Mouse (Mus musculus) MEL (cell line): ENCODE measurements around the gene Parm1. TPM values are rescaled to one million over a fixed set of nuclear protein-coding genes. Genes with fewer than 3 reads are reported as not detected.

Experiments used
- DNase-seq: peaks from one replicate; pipeline ENCODE4 v3.0.0; 2011; ENCODE audit warnings: low read depth, low spot score
- H3K27ac ChIP-seq: 2 replicates; pipeline ENCODE4 v1.5.1; 2012; ENCODE audit warnings: low read depth, mild to moderate bottlenecking, control low read depth, low read length, moderate library complexity; ENCODE audit not compliant: control insufficient read depth
- H3K27me3 ChIP-seq, 2 experiments: fragments of 150-350 bp in 1 of 2; sonication (generic) in 1 of 2; 2 replicates each; pipeline ENCODE4 v1.6.1; 2012; ENCODE audit warnings: low read length in 2 of 2, mild to moderate bottlenecking in 2 of 2, improper control_type of control experiment in 1 of 2, moderate library complexity in 1 of 2; ENCODE audit not compliant: insufficient read depth in 2 of 2, control insufficient read depth in 1 of 2
- H3K36me3 ChIP-seq, 2 experiments: 2 replicates each; pipeline ENCODE4 v1.6.1; 2012 to 2014; ENCODE audit warnings: low read length in 2 of 2, improper control_type of control experiment in 1 of 2, inconsistent platforms in 1 of 2, mild to moderate bottlenecking in 1 of 2; ENCODE audit not compliant: insufficient read depth in 2 of 2, control insufficient read depth in 1 of 2
- H3K4me1 ChIP-seq, 2 experiments: fragments of 150-350 bp in 1 of 2; sonication (generic) in 1 of 2; 2 replicates each; pipeline ENCODE4 v1.6.1; 2012; ENCODE audit warnings: low read length in 2 of 2, improper control_type of control experiment in 1 of 2, mild to moderate bottlenecking in 1 of 2; ENCODE audit not compliant: insufficient read depth in 2 of 2, control insufficient read depth in 1 of 2
- H3K4me3 ChIP-seq, 2 experiments: fragments of 150-350 bp in 1 of 2; sonication (generic) in 1 of 2; 2 replicates each; pipeline ENCODE4 v1.5.1; 2012; ENCODE audit warnings: low read depth in 2 of 2, low read length in 2 of 2, mild to moderate bottlenecking in 2 of 2, moderate library complexity in 2 of 2, control low read depth in 1 of 2, improper control_type of control experiment in 1 of 2; ENCODE audit not compliant: control insufficient read depth in 1 of 2, insufficient read depth in 1 of 2
- H3K79me2 ChIP-seq: 2 replicates; pipeline ENCODE4 v1.6.1; 2012; ENCODE audit warnings: mild to moderate bottlenecking, low read length, moderate library complexity; ENCODE audit not compliant: control insufficient read depth, poor library complexity, insufficient read depth
- H3K9ac ChIP-seq: 2 replicates; pipeline ENCODE4 v1.6.1; 2012; ENCODE audit warnings: low read depth, mild to moderate bottlenecking, control low read depth, low read length, moderate library complexity; ENCODE audit not compliant: control insufficient read depth, poor library complexity, severe bottlenecking
- H3K9me3 ChIP-seq: fragments of 150-350 bp; sonication (generic); replicated peaks from 2 replicates; pipeline ENCODE4 v1.6.1; 2012; ENCODE audit warnings: mild to moderate bottlenecking, low read length, improper control_type of control experiment, moderate library complexity; ENCODE audit not compliant: insufficient read depth
- BHLHE40 ChIP-seq: IDR thresholded peaks from 2 replicates; pipeline ENCODE4 v1.6.1; 2012; ENCODE audit warnings: low read depth, mild to moderate bottlenecking, inconsistent platforms, low read length, improper control_type of control experiment, borderline replicate concordance
- CHD2 ChIP-seq: IDR thresholded peaks from 2 replicates; pipeline ENCODE4 v1.6.1; 2011; ENCODE audit warnings: low read length, improper control_type of control experiment
- ELF1 ChIP-seq: IDR thresholded peaks from 2 replicates; pipeline ENCODE4 v1.6.1; 2014; ENCODE audit warnings: low read depth, mild to moderate bottlenecking, inconsistent platforms, low read length, improper control_type of control experiment, moderate library complexity
- EP300 ChIP-seq, 2 experiments: IDR thresholded peaks; 2 replicates each; pipeline ENCODE4 v1.6.1; 2011; ENCODE audit warnings: improper control_type of control experiment in 2 of 2, low read length in 2 of 2, low read depth in 1 of 2, mild to moderate bottlenecking in 1 of 2
- ETS1 ChIP-seq: IDR thresholded peaks from 2 replicates; pipeline ENCODE4 v1.6.1; 2012; ENCODE audit warnings: low read depth, mild to moderate bottlenecking, inconsistent platforms, low read length, improper control_type of control experiment, moderate library complexity
- GATA1 ChIP-seq: IDR thresholded peaks from 2 replicates; pipeline ENCODE4 v1.6.1; 2011; ENCODE audit warnings: low read depth, low read length, improper control_type of control experiment
- HCFC1 ChIP-seq: IDR thresholded peaks from 2 replicates; pipeline ENCODE4 v1.6.1; 2012; ENCODE audit warnings: low read depth, mild to moderate bottlenecking, inconsistent platforms, low read length, improper control_type of control experiment, moderate library complexity
- JUND ChIP-seq: IDR thresholded peaks from 2 replicates; pipeline ENCODE4 v1.6.1; 2011; ENCODE audit warnings: low read depth, mild to moderate bottlenecking, improper control_type of control experiment, low read length
- KAT2A ChIP-seq: conservative IDR thresholded peaks from 2 replicates; pipeline ENCODE4 v1.6.1; 2012; ENCODE audit warnings: low read depth, low read length, improper control_type of control experiment, inconsistent platforms
- MAZ ChIP-seq: IDR thresholded peaks from 2 replicates; pipeline ENCODE4 v1.6.1; 2012; ENCODE audit warnings: low read depth, mild to moderate bottlenecking, inconsistent platforms, low read length, improper control_type of control experiment
- MXI1 ChIP-seq: IDR thresholded peaks from 2 replicates; pipeline ENCODE4 v1.6.1; 2011; ENCODE audit warnings: mild to moderate bottlenecking, low read depth, low read length, improper control_type of control experiment
- MYB ChIP-seq: IDR thresholded peaks from 2 replicates; pipeline ENCODE4 v1.6.1; 2011; ENCODE audit warnings: mild to moderate bottlenecking, low read depth, low read length, improper control_type of control experiment
- MYC ChIP-seq: IDR thresholded peaks from 2 replicates; pipeline ENCODE4 v1.6.1; 2011; ENCODE audit warnings: low read depth, mild to moderate bottlenecking, low read length, improper control_type of control experiment, moderate library complexity
- NELFE ChIP-seq: IDR thresholded peaks from 2 replicates; pipeline ENCODE4 v1.6.1; 2011; ENCODE audit warnings: low read depth, low read length, improper control_type of control experiment
- NRF1 ChIP-seq: IDR thresholded peaks from 2 replicates; pipeline ENCODE4 v1.6.1; 2014; ENCODE audit warnings: low read depth, mild to moderate bottlenecking, inconsistent platforms, low read length, improper control_type of control experiment, moderate library complexity; ENCODE audit not compliant: poor library complexity, insufficient read depth, severe bottlenecking
- POLR2A ChIP-seq, 2 experiments: IDR thresholded peaks; 2 replicates each; pipeline ENCODE4 v1.6.1; 2011 to 2012; ENCODE audit warnings: low read length in 2 of 2, mild to moderate bottlenecking in 2 of 2, control low read depth in 1 of 2, improper control_type of control experiment in 1 of 2, low read depth in 1 of 2, moderate library complexity in 1 of 2; ENCODE audit not compliant: control insufficient read depth in 1 of 2, insufficient read depth in 1 of 2, poor library complexity in 1 of 2
- POLR2AphosphoS2 ChIP-seq: IDR thresholded peaks from 2 replicates; pipeline ENCODE4 v1.6.1; 2011; ENCODE audit warnings: low read length, improper control_type of control experiment
- POLR2AphosphoS5 ChIP-seq: IDR thresholded peaks from 2 replicates; pipeline ENCODE4 v1.6.1; 2012; ENCODE audit warnings: low read depth, borderline replicate concordance, mild to moderate bottlenecking, inconsistent platforms, low read length, moderate library complexity, mixed read lengths
- RAD21 ChIP-seq: IDR thresholded peaks from 2 replicates; pipeline ENCODE4 v1.6.1; 2011; ENCODE audit warnings: mild to moderate bottlenecking, low read depth, low read length, improper control_type of control experiment
- SIN3A ChIP-seq: IDR thresholded peaks from 2 replicates; pipeline ENCODE4 v1.6.1; 2012; ENCODE audit warnings: low read length, improper control_type of control experiment, inconsistent platforms
- SMC3 ChIP-seq: IDR thresholded peaks from 2 replicates; pipeline ENCODE4 v1.6.1; 2011; ENCODE audit warnings: low read depth, low read length, improper control_type of control experiment
- TAL1 ChIP-seq: IDR thresholded peaks from 2 replicates; pipeline ENCODE4 v1.6.1; 2012; ENCODE audit warnings: mild to moderate bottlenecking, inconsistent platforms, low read length, moderate library complexity, mixed read lengths
- TBP ChIP-seq: IDR thresholded peaks from 2 replicates; pipeline ENCODE4 v1.8.0; 2011; ENCODE audit warnings: low read depth, low read length, improper control_type of control experiment
- TCF12 ChIP-seq: IDR thresholded peaks from 2 replicates; pipeline ENCODE4 v1.6.1; 2014; ENCODE audit warnings: low read depth, mild to moderate bottlenecking, inconsistent platforms, low read length, improper control_type of control experiment, moderate library complexity
- UBTF ChIP-seq: IDR thresholded peaks from 2 replicates; pipeline ENCODE4 v1.6.1; 2012; ENCODE audit warnings: low read depth, mild to moderate bottlenecking, inconsistent platforms, low read length, improper control_type of control experiment, moderate library complexity, borderline replicate concordance; ENCODE audit not compliant: insufficient read depth
- USF2 ChIP-seq, 2 experiments: IDR thresholded peaks; 2 replicates each; pipeline ENCODE4 v1.6.1; 2011 to 2012; ENCODE audit warnings: improper control_type of control experiment in 2 of 2, low read length in 2 of 2, borderline replicate concordance in 1 of 2, inconsistent platforms in 1 of 2, low read depth in 1 of 2, mild to moderate bottlenecking in 1 of 2; ENCODE audit not compliant: insufficient read depth in 1 of 2
- ZC3H11A ChIP-seq: IDR thresholded peaks from 2 replicates; pipeline ENCODE4 v1.6.1; 2012; ENCODE audit warnings: low read depth, mild to moderate bottlenecking, inconsistent platforms, low read length, improper control_type of control experiment
- polyA plus RNA-seq, 2 experiments: library from polyadenylated mRNA; stranded (reverse) in 1 of 2; unstranded in 1 of 2; fragments of >175 nt in 1 of 2; fragments of >200 nt in 1 of 2; gene quantifications; 2 replicates each; pipeline versions ENCODE4 v1.2.1 to v1.2.4; 2012; ENCODE audit warnings: low replicate concordance in 2 of 2, low read depth in 1 of 2; ENCODE audit not compliant: insufficient read length in 2 of 2, insufficient read depth in 1 of 2, missing spikeins in 1 of 2
- total RNA-seq: library from RNA; depleted of rRNA; stranded (reverse); fragments of 300-350 nt; gene quantifications from 2 replicates; pipeline ENCODE4 v1.2.3, GENCODE M21; 2012

The Parm1 gene
- total and polyA plus RNA-seq, 3 experiments = 19.1 to 76.1 (median 41.0) TPM

DNA sequence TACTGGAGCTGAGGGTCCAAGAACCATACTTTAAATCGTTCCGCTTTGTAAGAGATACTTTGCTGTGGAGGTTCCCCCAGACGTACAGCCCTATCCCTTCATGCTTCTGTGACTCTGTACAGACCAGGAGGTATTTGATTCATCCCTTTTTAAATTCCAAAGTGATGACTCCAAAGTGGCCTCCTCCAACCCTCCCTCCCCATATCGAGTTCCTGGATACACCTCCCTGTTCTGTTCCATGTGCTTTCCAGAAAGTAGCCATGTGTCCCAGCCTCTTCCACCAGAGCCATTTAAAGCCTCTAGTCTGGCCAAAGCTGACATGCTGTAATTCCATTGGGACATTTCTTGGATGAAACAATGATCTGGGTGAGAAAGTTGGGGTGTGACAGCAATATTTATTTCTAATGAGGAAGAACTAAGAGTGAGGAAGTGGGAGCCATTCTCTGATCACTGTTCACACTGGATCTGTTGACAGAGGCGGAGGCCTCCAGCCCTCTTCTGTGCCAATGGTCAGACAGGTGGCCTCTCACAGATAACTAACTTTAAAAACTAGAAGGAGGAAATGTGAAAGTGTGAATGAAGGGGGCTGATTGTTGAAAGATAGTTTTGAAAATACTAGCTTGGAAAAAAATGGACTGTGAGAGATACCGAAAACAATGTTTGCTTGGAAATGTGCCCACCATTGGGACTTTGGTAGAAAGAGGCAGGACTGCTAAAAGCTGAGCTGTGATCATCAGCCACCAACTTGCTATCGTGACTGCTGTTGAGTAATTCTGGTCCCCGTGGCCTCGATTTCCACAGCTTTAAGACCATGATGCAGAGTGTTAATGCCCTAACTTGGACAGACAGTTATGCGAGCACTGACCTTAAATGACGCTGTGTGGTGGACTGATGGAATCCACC, 100.2 kb downstream of the Parm1 start:
- Histone ChIP-seq H3K27me3 (no peaks in the 10 kb centered on the region), H3K9ac (no peak overlapping the region), H3K4me3 (no peak overlapping the region), H3K4me1 (peaks cover 10 to 31% of the 10 kb centered on the region in 2 experiments), H3K79me2 (no peaks in the 10 kb centered on the region), H3K36me3 (peaks cover 0 to 32% of the 10 kb centered on the region in 2 experiments; a peak in 2 of 4 replicates)
- peak; percentile 49 for DNase-seq
- TF ChIP-seq EP300 (IDR thresholded peaks at IDR 0.05; ENCODE audit: low read depth in 1 of 2, low read length in 2 of 2) = peak; percentile 69 to 71
- peak; percentile 64 for TF ChIP-seq ETS1
- no peak for TF ChIP-seq MYB
- peak; percentile 56; the same call in 1 of the 2 replicates for TF ChIP-seq TCF12
- peak; percentile 17; the same call in 1 of the 2 replicates for TF ChIP-seq ELF1
- TF ChIP-seq POLR2A (IDR thresholded peaks at IDR 0.05; ENCODE audit: control insufficient read depth in 1 of 2, insufficient read depth in 1 of 2, low read depth in 1 of 2, low read length in 2 of 2, poor library complexity in 1 of 2) = no peak
- no peak for TF ChIP-seq MYC
- no peak for TF ChIP-seq RAD21
- TF ChIP-seq POLR2AphosphoS5 = no peak
- peak; percentile 38 for TF ChIP-seq GATA1
- TF ChIP-seq SIN3A = 0 out of 2 replicates have a peak, but pooled peaks have one; percentile 22
- TF ChIP-seq NELFE = 0 out of 2 replicates have a peak, but pooled peaks have one; percentile 4
- peak; percentile 42; the same call in 1 of the 2 replicates for TF ChIP-seq TAL1
- TF ChIP-seq CHD2 = no peak
- TF ChIP-seq SMC3 = no peak
- TF ChIP-seq BHLHE40 = no peak
- TF ChIP-seq, all 39 proteins: peak for 8
- peak overlapping the region; percentile 62 for H3K27ac ChIP-seq
- H3K9me3 ChIP-seq = no peaks in the 10 kb centered on the region

DNA sequence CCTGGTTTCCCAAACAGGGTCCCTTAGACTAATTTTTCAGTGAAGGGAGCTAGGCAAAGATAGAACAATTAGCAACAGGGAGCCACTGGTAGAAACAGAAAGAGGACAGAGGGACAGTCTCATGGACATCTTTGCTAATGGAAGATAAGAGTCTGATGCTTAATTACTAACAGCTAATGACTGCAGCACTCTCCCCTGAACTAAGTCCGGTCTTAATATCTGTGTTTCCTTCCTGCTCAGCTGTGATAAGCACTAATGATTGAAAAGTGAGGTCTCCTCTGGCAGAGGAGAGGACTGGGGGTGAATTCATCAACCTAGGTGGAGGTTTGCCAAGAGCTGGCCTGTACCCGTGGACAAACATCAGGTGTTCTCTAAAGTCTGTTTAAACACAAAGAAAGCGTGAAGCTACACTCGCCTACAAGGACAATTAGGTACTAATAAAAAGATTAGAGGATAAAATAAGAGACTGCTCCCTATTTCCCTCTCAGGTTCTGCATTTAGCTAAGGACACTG, 101.3 kb downstream of the Parm1 start:
- Histone ChIP-seq H3K36me3 (peaks cover 0 to 32% of the 10 kb centered on the region in 2 experiments; a peak in 2 of 4 replicates), H3K27ac (peak overlapping the region; percentile 62; the same call in 1 of the 2 replicates), H3K9ac (no peak overlapping the region), H3K4me1 (peaks cover 10 to 31% of the 10 kb centered on the region in 2 experiments), H3K27me3 (no peaks in the 10 kb centered on the region), H3K4me3 (no peak overlapping the region), H3K9me3 (no peaks in the 10 kb centered on the region), H3K79me2 (no peaks in the 10 kb centered on the region)
- DNase-seq = peak; percentile 39
- TF ChIP-seq TBP (no peak), POLR2AphosphoS2 (no peak), POLR2AphosphoS5 (no peak), KAT2A (no peak), UBTF (no peak), GATA1 (peak; percentile 76), POLR2A (IDR thresholded peaks at IDR 0.05; ENCODE audit: control insufficient read depth in 1 of 2, insufficient read depth in 1 of 2, low read depth in 1 of 2, low read length in 2 of 2, poor library complexity in 1 of 2) (no peak), EP300 (IDR thresholded peaks at IDR 0.05; ENCODE audit: low read depth in 1 of 2, low read length in 2 of 2) (peak; percentile 70 to 76), ZC3H11A (no peak), NRF1 (no peak), MAZ (no peak), SMC3 (no peak), HCFC1 (no peak), RAD21 (no peak), USF2 (IDR thresholded peaks at IDR 0.05; ENCODE audit: borderline replicate concordance in 1 of 2, insufficient read depth in 1 of 2, low read depth in 1 of 2, low read length in 2 of 2) (no peak), JUND (no peak), MXI1 (no peak)
